Mouse (Mus musculus) cerebellum, postnatal 36 days (tissue): ENCODE results near the gene Slc12a8.
A peak's percentile ranks its signal among the peaks of the same experiment; 100 is the strongest.

Source experiments
- DNase-seq, 2 experiments: peaks; one replicate each; pipeline ENCODE4 v3.0.0; 2021 to 2022; ENCODE audit warnings: mixed read lengths in 2 of 2

The Slc12a8 gene

GRCm38 (mm10) chr16:33545530-33545929 lies 28.4 kb downstream of the Slc12a8 start:
- no peak for DNase-seq

DNA sequence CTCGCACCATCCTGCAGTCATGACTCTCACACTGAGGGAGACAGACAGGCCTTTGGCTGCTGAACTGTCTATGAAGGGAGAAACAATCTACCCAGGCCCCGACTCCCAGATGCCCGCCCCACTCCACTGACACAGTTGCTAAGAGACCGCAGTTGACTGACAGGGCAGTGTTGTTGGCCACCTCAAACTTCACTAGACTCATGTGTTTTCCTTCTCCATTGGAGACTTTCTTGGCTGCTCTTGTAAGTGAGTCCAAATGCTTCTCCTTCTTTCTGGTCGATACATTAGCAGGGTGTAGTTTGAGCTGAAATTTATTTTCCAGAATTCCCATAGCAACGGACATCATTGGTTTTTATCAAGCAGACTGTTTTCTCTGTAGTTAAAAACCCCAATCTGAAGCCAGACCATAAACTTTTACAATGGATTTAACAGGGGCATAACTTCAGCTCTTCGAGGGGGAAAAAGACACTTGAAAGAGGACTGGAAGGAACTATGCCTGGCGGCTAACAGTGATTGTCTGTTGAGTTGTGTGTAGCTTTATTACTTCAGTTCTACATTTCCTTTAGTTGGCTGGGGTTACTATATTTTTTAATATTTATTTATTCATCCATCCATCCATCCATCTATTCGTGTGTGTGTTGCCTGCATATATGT lies 36.7 kb downstream of the Slc12a8 start:
- no peak for DNase-seq

DNA sequence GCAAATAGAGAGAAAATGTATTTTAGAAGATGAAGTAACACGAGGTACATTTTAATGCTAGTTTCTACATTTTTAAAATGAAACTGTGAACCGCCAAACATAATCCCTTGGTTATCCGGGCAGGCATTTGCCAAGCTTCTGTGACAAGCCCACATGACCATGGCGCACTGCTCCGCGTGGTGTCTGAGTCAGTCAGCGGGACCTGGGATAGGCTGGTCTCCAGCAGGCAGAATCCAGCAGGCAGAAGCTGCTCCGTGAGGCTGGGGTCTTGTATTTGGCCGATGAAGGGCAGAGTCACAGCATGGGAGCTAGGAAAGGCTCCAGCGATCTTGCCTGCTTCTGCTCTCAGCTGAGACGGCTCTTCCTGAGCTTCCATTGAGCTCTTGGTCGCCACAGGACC lies 41.0 kb downstream of the Slc12a8 start:
- DNase-seq: no peak

DNA sequence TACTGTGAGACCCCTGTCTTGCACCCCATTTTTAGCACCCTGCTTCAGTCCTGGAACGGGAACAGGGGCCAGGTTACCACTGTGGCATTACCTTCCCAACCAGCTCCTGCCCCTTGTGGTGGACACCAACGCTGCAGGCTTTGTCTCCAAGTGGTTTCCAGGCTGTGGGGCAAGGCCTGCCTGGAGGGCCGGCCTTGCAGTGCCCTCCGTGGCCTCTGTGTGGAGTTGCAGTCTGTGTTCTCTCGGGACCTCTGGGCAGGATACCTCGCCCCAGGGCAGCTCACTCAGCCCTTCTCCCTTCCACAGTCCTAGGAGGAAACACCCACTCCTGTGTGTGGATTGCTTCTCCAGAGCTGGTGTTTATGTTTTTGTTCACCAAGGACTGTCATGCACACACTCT lies 43.2 kb downstream of the Slc12a8 start:
- peak; percentile 84 to 89 for DNase-seq

DNA sequence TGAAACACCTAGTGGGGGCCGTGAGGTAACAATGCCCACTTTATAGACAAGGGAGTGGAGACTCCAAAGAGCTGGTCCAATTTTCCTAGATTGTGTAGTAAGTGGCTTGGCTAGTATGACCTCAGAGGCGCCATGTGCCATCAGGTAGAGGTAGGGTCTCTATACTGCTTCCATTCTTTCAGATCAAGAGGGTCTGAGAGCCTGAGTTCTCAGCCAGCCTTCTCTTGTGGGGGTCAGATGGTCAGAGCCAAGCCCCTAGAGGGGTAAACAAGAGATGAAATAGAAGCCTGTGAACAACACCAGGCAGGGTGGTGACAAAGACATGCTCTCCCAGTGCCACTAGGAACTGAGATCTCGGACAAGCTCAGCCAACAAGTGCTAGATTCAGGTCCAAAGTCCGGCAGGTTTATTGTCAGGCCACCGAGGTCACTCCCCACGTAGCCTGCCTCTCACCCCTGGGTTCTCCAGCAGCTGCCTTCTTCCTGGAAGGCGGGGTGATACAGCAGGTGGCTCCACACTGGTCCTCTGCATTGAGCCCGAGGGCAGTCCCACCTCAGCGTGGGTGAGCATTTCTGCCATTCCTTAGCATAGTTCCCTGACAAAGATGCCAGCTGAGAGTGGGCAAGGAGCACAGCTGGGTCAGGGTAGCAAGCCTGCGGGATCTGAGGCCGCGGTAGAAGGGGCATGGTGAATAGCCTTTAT lies 44.3 kb downstream of the Slc12a8 start:
- DNase-seq: no peak

DNA sequence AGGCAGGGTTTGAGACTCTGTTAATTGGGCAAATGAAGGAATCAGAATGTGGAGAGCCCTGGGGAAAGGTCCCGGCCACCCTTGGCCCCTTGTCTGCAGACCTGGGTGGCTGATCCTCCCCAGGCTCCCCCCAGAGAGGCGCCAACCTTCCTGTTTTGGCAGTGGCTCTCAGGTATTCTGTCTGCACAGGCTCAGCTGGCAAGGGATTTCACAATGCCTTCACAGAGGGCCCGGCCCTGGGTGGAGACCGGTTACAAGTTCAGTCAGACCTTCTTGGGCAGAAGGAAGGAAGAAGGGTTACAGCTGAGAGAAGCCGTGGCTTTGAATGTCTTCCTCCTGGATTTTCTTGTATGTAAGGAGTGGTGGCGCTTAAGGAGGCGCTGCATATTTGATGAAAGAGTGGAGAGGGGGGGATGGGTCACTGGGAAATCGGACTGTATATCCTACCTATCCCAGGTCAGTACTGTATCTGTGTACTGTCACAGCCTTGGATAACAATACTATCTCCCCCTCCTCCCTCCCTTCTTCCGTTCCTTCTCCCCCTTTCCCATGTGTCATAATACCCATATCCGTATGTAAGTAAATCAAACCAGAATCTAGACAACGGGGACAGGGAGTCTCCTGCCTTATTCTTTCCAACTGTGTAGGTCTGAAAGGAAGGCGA lies 45.9 kb downstream of the Slc12a8 start:
- DNase-seq: no peak

- DNase-seq: no peak
Observed at GRCm38 (mm10) chr16:33563538-33564013, 46.4 kb downstream of the Slc12a8 start.

- DNase-seq: no peak
Observed at GRCm38 (mm10) chr16:33566467-33566866, 49.3 kb downstream of the Slc12a8 start.

GRCm38 (mm10) chr16:33567736-33568135 lies 50.6 kb downstream of the Slc12a8 start:
- DNase-seq: no peak

DNA sequence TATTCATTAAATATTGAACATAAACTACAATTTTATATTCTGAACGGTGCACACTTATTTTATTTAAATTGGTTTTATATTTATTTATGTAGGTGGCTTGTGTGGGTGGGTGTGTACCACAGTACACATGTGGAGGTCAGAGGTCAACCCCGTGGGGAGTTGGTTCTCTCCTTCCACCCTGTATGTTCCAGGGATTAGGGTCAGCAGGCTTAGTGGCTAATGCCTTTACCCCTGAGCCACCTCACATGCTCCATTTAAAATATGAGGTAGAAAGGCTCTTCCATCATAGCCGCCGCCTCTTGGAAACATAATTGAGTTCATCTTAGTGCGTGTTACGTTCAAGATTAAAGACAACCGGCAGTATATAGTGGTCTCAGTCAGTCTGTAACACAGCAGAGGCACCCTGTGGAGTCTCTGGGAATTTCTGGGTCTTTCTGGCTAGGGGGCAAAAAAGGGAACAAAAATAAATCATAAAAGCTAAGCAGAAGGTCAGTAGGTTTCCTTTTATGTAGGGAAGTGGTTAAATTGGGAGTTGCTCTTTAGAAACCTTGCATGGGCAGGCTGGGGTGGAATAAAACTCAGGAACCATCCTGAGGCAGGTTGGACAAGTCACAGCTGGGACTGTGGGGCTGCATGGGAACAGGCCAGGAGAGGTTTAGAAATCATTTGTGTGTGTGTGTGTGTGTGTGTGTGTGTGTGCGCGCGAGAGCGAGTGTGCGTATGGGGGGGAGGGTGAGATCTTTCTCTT lies 51.3 kb downstream of the Slc12a8 start:
- no peak for DNase-seq

DNA sequence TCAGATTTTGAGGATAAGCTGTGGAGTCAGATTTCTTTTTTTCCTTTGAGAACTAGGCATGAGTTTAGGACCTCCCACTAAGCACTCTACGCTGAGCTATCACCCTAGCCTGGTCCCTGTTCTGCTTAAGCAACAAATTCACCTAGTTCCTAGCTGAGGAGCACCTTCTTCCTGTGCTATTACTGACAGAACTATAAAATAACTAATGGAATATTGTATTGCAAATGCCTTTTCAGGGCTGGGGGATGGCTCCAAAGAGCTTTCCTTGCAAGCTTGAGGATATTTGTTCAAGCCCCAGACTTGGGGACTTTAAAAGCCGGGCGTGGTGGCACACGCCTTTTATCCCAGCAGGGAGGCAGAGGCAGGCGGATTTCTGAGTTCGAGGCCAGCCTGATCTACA lies 55.5 kb downstream of the Slc12a8 start:
- no peak for DNase-seq

DNA sequence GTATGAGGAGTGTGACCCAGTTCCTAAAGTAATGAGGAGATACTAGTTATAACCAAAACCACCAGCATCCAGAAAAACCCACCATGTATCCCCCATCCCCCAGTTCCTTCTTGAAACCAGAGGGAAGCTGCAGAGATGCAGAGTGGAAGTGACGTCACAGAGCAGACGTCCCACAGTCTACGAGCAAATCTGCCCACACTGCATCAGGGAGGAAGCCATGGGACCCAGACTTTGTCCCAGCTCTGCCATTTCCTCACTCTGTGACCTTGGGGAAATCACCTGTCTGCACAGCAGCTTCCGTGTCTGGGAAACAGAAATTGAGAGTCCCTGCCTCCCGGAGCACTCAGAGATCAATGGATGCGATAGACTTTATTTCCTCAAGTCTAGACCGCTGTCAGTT lies 56.6 kb downstream of the Slc12a8 start:
- no peak for DNase-seq

GRCm38 (mm10) chr16:33575728-33576127 lies 58.6 kb downstream of the Slc12a8 start:
- no peak for DNase-seq

DNA sequence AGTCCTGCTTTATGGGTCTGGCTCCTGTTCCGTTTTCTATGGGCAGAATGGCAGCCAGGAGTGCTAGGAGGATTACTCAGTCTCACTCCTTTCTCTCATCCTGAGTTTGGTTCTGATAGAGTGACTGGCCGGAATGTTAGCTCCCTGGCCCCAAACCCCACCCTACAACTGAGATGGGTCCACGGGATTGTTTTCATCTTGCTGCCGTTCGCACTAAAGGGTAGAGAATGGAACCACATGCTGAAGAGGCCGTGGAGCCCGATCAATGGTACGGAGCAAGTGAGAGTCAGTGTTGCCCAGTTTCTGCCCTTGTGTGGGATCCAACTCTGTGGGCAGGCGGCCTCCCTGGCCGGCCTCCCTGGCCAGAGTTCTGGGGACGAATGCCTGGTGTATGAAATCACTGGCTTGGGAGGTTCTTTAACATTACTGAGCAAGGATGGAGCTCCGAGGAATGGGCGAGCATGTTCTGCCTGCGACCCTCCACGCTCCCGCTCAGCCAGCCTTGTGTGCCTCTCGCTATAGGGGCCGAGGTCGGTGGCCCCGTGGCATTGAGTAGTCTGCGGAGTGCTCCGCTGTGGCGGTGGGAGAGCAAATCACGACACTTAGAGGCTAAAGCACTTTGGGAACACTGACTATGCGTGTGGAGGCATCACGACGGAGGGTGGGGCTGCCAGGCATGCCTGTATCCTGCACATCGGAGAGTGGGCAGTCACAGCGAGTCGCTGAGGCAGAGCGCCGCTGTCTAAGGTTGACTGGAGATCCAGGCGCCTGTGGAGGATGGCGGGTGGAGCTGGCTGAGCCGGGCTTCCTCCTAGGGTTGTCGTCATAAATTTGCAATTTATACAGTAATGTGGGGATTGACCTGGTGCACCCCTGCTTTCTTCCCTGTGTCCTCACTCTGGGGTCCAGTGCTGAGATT lies 59.4 kb downstream of the Slc12a8 start:
- peak in 1 of 2 experiments; percentile 23 for DNase-seq

- DNase-seq: no peak
Observed at GRCm38 (mm10) chr16:33578462-33578861, 61.3 kb downstream of the Slc12a8 start.

- peak; percentile 29 to 33 for DNase-seq
Observed at GRCm38 (mm10) chr16:33580331-33580730, 63.2 kb downstream of the Slc12a8 start.

DNA sequence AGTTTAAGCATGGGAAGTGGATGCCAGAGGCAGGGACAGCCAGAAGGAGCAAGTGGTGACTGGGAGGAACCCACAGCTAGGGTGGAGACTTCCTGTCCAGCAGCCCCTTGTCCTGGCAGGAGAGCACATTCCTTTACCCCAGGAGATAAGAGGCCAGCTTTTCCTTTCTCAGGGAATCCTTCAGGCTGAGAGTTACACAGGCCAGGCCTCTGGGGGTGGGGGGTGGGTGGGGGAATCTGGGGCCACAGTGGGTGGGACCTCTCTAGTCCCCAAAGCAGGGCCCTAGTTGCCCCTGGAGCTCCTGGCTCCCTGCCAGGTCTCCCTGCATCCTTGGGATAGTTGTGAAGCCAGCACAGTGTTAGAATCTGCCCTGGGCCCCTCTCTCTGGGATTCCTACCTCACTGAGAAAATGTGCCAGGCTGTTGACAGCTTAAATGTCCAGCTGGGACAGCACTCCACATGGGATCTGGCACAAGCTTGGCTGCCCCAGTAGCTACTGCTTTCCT lies 63.7 kb downstream of the Slc12a8 start:
- peak; percentile 41 to 45 for DNase-seq

- DNase-seq: no peak
Observed at GRCm38 (mm10) chr16:33581661-33582099, 64.6 kb downstream of the Slc12a8 start.

DNA sequence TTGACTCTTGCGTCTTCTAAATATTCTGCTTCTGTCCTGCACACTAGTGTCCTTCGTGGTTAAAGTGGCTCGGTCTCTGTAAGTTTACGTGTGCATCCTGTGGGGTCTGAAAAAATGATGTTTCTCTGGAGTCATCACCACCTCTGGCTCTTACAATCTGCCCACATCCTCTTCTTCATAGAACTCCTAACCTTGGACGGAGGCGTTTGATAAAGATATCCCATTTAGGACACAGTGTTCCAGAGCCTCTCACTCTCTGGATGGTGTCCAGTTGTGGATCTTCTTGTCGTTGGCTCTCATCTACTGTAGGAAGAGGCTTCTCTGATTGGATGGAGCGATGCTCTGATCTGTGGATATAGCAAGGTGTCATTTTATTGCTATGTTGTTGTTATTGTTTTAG lies 65.4 kb downstream of the Slc12a8 start:
- DNase-seq: no peak

DNA sequence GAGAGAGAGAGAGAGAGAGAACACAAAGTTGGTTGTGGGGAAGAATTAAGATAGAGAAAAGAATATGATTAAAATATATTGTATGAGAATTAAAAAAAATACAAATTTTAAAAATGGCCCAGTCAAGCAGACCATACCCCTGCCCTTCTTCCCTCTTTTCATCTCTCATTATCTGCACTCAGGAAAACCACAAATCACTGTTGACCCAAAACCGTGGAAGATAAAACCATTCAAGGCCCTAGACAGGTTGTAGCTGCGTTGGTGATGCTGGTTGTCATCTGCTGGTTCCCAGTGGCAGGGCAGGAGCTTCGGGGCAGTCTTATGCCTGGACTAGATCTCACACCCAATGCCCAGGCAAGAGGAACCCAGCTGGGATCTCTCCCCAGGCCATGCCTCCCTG lies 66.2 kb downstream of the Slc12a8 start:
- DNase-seq: no peak

- DNase-seq: no peak
Observed at GRCm38 (mm10) chr16:33583881-33584454, 66.8 kb downstream of the Slc12a8 start.
